Mouse (Mus musculus): ENCODE measurements around the gene Rnf130. TPM values are rescaled to one million over a fixed set of nuclear protein-coding genes. Genes with fewer than 3 reads are reported as not detected.

Rnf130 gene
- polyA plus RNA-seq, 1 experiment from 2014 or later, result 77.5 TPM

GRCm38 (mm10) chr11:50089840-50090239 lies 64.7 kb downstream of the Rnf130 start:
- no peaks in the 10 kb centered on the region for H3K4me1 ChIP-seq (ENCODE audit: insufficient read depth, low read depth, low read length)
- H3K4me3 ChIP-seq (ENCODE audit: low read depth, low read length), result no peak overlapping the region
- no peak for DNase-seq (ENCODE audit: low spot score)
- no peak overlapping the region for H3K27ac ChIP-seq (ENCODE audit: low read length)
- H3K9me3 ChIP-seq (ENCODE audit: low read length), result no peaks in the 10 kb centered on the region
- TF ChIP-seq EP300 (IDR thresholded peaks at IDR 0.05) (no peak), CTCF (IDR thresholded peaks at IDR 0.05) (no peak)
- H3K36me3 ChIP-seq (ENCODE audit: insufficient read depth, low read length), result no peaks in the 10 kb centered on the region
- WGBS, result 83% methylated on average over 1 of the region's 1 CpGs
- no peaks in the 10 kb centered on the region for H3K27me3 ChIP-seq (replicated peaks; ENCODE audit: insufficient read depth, low read length)
- H3K4me2 ChIP-seq (replicated peaks; ENCODE audit: low read depth, low read length), result no peak overlapping the region
- H3K9ac ChIP-seq (replicated peaks; ENCODE audit: low read depth), result no peak overlapping the region
- no peak for ATAC-seq

DNA sequence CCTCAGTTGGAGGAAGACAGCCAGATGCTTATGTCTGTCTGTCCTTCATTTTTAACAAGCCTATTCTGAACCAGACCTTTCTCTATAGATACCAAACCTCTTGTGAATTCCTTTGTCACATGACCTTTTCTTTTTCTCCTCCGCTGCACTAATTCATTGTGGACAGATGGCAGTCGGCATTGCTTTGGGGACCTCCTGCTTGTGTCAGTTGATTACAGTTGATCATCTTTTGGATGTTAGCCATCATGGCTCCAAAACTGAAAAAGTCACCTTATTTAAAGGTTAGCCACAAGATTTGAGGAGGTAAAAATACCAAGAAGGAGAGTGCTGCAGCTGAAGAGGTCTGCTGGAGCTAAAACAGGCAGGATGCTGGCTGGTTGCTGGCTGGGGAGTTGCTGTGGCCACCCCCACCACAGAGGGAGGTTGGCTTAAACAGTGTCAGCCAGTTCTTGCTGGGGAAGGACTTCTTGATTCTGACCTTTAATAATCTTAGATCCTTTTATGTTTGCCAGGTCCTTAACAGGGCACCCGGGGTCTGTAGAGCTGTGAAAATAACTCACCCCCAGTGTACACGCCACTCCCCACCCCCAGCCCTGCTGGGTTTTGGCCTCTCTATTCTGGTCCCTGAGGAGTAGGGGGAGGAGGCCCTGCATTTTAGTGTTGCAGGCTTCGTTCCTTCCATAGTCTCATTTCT lies 66.0 kb downstream of the Rnf130 start:
- no peaks in the 10 kb centered on the region for H3K9me3 ChIP-seq (ENCODE audit: low read length)
- H3K4me3 ChIP-seq (ENCODE audit: low read depth, low read length), result no peak overlapping the region
- no peak for DNase-seq (ENCODE audit: low spot score)
- TF ChIP-seq EP300 (IDR thresholded peaks at IDR 0.05) (no peak), CTCF (IDR thresholded peaks at IDR 0.05) (no peak)
- no peaks in the 10 kb centered on the region for H3K36me3 ChIP-seq (ENCODE audit: insufficient read depth, low read length)
- no peak overlapping the region for H3K4me2 ChIP-seq (replicated peaks; ENCODE audit: low read depth, low read length)
- no peak overlapping the region for H3K9ac ChIP-seq (replicated peaks; ENCODE audit: low read depth)
- 61% methylated on average over 5 of the region's 5 CpGs for WGBS
- H3K27ac ChIP-seq (ENCODE audit: low read length), result no peak overlapping the region
- H3K4me1 ChIP-seq (ENCODE audit: insufficient read depth, low read depth, low read length), result no peaks in the 10 kb centered on the region
- no peak for ATAC-seq
- no peaks in the 10 kb centered on the region for H3K27me3 ChIP-seq (replicated peaks; ENCODE audit: insufficient read depth, low read length)

DNA sequence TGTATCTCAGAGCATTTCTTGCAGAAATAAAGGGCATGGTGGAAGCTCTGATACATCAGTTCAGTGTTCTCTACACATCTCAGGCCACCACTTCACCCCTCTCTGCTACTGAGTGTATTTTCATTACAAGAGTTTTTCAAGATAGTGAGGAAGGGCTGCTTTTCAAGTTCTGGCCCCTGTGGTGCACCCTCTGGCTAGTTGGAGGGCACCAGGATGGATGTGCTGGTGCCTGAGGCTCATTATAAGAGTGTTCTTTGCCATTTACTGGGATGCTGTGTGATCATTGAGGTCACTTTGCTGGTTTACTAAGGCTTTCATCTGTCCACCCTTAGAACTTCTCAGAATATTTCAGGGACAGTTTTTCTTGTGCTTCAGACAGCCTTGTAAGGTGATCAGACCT lies 66.5 kb downstream of the Rnf130 start:
- H3K27me3 ChIP-seq (replicated peaks; ENCODE audit: insufficient read depth, low read length), result no peaks in the 10 kb centered on the region
- DNase-seq (ENCODE audit: low spot score) (no peak), ATAC-seq (no peak)
- H3K9me3 ChIP-seq (ENCODE audit: low read length), result no peaks in the 10 kb centered on the region
- no peak overlapping the region for H3K27ac ChIP-seq (ENCODE audit: low read length)
- no peaks in the 10 kb centered on the region for H3K4me1 ChIP-seq (ENCODE audit: insufficient read depth, low read depth, low read length)
- H3K4me3 ChIP-seq (ENCODE audit: low read depth, low read length), result no peak overlapping the region
- TF ChIP-seq CTCF (IDR thresholded peaks at IDR 0.05), result no peak
- no peak for TF ChIP-seq EP300 (IDR thresholded peaks at IDR 0.05)
- no peaks in the 10 kb centered on the region for H3K36me3 ChIP-seq (ENCODE audit: insufficient read depth, low read length)
- H3K4me2 ChIP-seq (replicated peaks; ENCODE audit: low read depth, low read length), result no peak overlapping the region
- H3K9ac ChIP-seq (replicated peaks; ENCODE audit: low read depth), result no peak overlapping the region

DNA sequence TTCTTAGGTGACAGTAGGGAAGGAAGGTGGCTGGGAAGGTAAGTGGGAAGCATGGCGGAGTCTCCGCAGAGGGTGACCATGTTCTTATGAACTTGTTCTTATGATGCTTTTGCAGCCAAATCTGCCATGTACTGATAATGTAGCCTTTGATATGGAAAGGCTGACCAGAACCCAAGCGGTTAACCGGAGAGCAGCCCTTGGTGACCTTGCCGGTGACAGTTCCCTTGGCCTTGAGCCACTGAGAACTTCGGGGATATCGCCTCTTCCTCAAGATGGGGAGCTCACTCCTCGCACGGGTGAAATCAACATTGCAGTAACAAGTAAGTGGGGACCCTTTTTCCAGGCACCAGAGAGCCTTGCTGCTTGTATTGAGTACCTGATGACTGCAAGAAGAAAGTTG lies 70.5 kb downstream of the Rnf130 start:
- Histone ChIP-seq H3K9ac (replicated peaks; ENCODE audit: low read depth) (no peak overlapping the region), H3K27ac (ENCODE audit: low read length) (no peak overlapping the region), H3K9me3 (ENCODE audit: low read length) (no peaks in the 10 kb centered on the region), H3K4me1 (ENCODE audit: insufficient read depth, low read depth, low read length) (no peaks in the 10 kb centered on the region), H3K4me2 (replicated peaks; ENCODE audit: low read depth, low read length) (no peak overlapping the region), H3K36me3 (ENCODE audit: insufficient read depth, low read length) (no peaks in the 10 kb centered on the region), H3K27me3 (replicated peaks; ENCODE audit: insufficient read depth, low read length) (no peaks in the 10 kb centered on the region), H3K4me3 (ENCODE audit: low read depth, low read length) (no peak overlapping the region)
- TF ChIP-seq CTCF (IDR thresholded peaks at IDR 0.05) (no peak), EP300 (IDR thresholded peaks at IDR 0.05) (no peak)
- DNase-seq (ENCODE audit: low spot score) (no peak), ATAC-seq (no peak)
- 75% methylated on average over 9 of the region's 9 CpGs for WGBS

- ATAC-seq (no peak), DNase-seq (ENCODE audit: low spot score) (no peak)
- 94% methylated on average over 6 of the region's 6 CpGs for WGBS
- Histone ChIP-seq H3K4me1 (ENCODE audit: insufficient read depth, low read depth, low read length) (no peaks in the 10 kb centered on the region), H3K27me3 (replicated peaks; ENCODE audit: insufficient read depth, low read length) (no peaks in the 10 kb centered on the region), H3K4me3 (ENCODE audit: low read depth, low read length) (no peak overlapping the region), H3K9me3 (ENCODE audit: low read length) (no peaks in the 10 kb centered on the region), H3K4me2 (replicated peaks; ENCODE audit: low read depth, low read length) (no peak overlapping the region), H3K36me3 (ENCODE audit: insufficient read depth, low read length) (no peaks in the 10 kb centered on the region), H3K9ac (replicated peaks; ENCODE audit: low read depth) (no peak overlapping the region), H3K27ac (ENCODE audit: low read length) (no peak overlapping the region)
- TF ChIP-seq EP300 (IDR thresholded peaks at IDR 0.05) (no peak), CTCF (IDR thresholded peaks at IDR 0.05) (no peak)
Observed at GRCm38 (mm10) chr11:50097091-50097490, 71.9 kb downstream of the Rnf130 start.

- Histone ChIP-seq H3K4me3 (ENCODE audit: low read depth, low read length) (no peak overlapping the region), H3K4me1 (ENCODE audit: insufficient read depth, low read depth, low read length) (no peaks in the 10 kb centered on the region), H3K9me3 (ENCODE audit: low read length) (no peaks in the 10 kb centered on the region), H3K36me3 (ENCODE audit: insufficient read depth, low read length) (no peaks in the 10 kb centered on the region), H3K9ac (replicated peaks; ENCODE audit: low read depth) (no peak overlapping the region), H3K27me3 (replicated peaks; ENCODE audit: insufficient read depth, low read length) (no peaks in the 10 kb centered on the region), H3K27ac (ENCODE audit: low read length) (no peak overlapping the region), H3K4me2 (replicated peaks; ENCODE audit: low read depth, low read length) (no peak overlapping the region)
- no peak for ATAC-seq
- WGBS, result 66% methylated on average over 8 of the region's 8 CpGs
- DNase-seq (ENCODE audit: low spot score), result no peak
- TF ChIP-seq CTCF (IDR thresholded peaks at IDR 0.05) (no peak), EP300 (IDR thresholded peaks at IDR 0.05) (no peak)
Observed at GRCm38 (mm10) chr11:50098961-50099481, 73.9 kb downstream of the Rnf130 start.

Data from lung, postnatal 0 days (tissue).